Mouse (Mus musculus): ENCODE data around the gene Gatm. TPM values are rescaled to one million over a fixed set of nuclear protein-coding genes. Genes with fewer than 3 reads are reported as not detected.

The Gatm gene
- polyA plus RNA-seq, 1 experiment from 2014 or later = 21.5 TPM

- WGBS = 92% methylated on average over 16 of the region's 16 CpGs
Measured at GRCm38 (mm10) chr2:122595461-122595860, 15.6 kb downstream of the Gatm start.

GRCm38 (mm10) chr2:122591213-122591612 is 19.9 kb downstream of the Gatm start:
- no peak overlapping the region for H3K4me3 ChIP-seq
- H3K27me3 ChIP-seq (ENCODE audit: low read depth, poor library complexity, severe bottlenecking) = no peaks in the 10 kb centered on the region
- no peak for DNase-seq (ENCODE audit: low spot score)
- WGBS = 74% methylated on average over 2 of the region's 2 CpGs
- H3K4me1 ChIP-seq = 0 out of 2 replicates have a peak, but pooled peaks cover 5% of the 10 kb centered on the region
- no peaks in the 10 kb centered on the region for H3K9me3 ChIP-seq (replicated peaks)
- H3K27ac ChIP-seq (replicated peaks) = no peak overlapping the region
- H3K36me3 ChIP-seq = no peaks in the 10 kb centered on the region

More at GRCm38 (mm10) chr2:122595461-122595860, 15.6 kb downstream of the Gatm start:
- Histone ChIP-seq H3K27me3 (ENCODE audit: low read depth, poor library complexity, severe bottlenecking) (no peaks in the 10 kb centered on the region), H3K27ac (replicated peaks) (no peak overlapping the region), H3K36me3 (no peaks in the 10 kb centered on the region), H3K4me1 (0 out of 2 replicates have a peak, but pooled peaks cover 5% of the 10 kb centered on the region), H3K9me3 (replicated peaks) (no peaks in the 10 kb centered on the region), H3K4me3 (no peak overlapping the region)
- DNase-seq (ENCODE audit: low spot score) = no peak

DNA sequence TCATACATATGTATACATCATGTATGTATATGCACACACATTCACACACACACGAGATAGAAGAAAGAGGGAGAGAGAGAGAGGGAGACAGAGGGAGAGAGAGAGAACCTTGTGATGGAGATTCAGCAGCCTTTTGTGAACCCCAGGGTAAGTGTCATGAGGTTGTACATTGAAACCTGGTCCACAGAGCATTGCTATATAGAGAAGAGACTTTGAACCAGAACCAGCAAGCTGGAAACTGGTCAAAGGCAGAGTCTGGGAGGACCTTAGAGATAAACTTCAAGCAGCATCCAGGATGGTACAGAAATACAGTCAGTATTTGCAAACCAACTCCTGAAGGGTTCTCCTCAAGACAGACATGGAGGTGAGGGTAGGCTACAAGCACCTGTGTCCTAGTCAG is 20.8 kb downstream of the Gatm start:
- DNase-seq (ENCODE audit: low spot score) = no peak
- Histone ChIP-seq H3K4me1 (0 out of 2 replicates have a peak, but pooled peaks cover 5% of the 10 kb centered on the region), H3K27me3 (ENCODE audit: low read depth, poor library complexity, severe bottlenecking) (no peaks in the 10 kb centered on the region), H3K36me3 (no peaks in the 10 kb centered on the region), H3K27ac (replicated peaks) (no peak overlapping the region), H3K9me3 (replicated peaks) (no peaks in the 10 kb centered on the region), H3K4me3 (no peak overlapping the region)
- 82% methylated on average over 1 of the region's 1 CpGs for WGBS

GRCm38 (mm10) chr2:122587861-122588519 is 23.1 kb downstream of the Gatm start:
- Histone ChIP-seq H3K36me3 (no peaks in the 10 kb centered on the region), H3K4me1 (0 out of 2 replicates have a peak, but pooled peaks cover 5% of the 10 kb centered on the region), H3K4me3 (no peak overlapping the region), H3K9me3 (replicated peaks) (no peaks in the 10 kb centered on the region), H3K27me3 (ENCODE audit: low read depth, poor library complexity, severe bottlenecking) (no peaks in the 10 kb centered on the region), H3K27ac (replicated peaks) (no peak overlapping the region)
- no peak for DNase-seq (ENCODE audit: low spot score)
- WGBS = 87% methylated on average over 8 of the region's 8 CpGs

GRCm38 (mm10) chr2:122586258-122586657 is 24.8 kb downstream of the Gatm start:
- no peak for DNase-seq (ENCODE audit: low spot score)
- H3K36me3 ChIP-seq = no peaks in the 10 kb centered on the region
- no peaks in the 10 kb centered on the region for H3K4me1 ChIP-seq
- no peaks in the 10 kb centered on the region for H3K27me3 ChIP-seq (ENCODE audit: low read depth, poor library complexity, severe bottlenecking)
- no peak overlapping the region for H3K27ac ChIP-seq (replicated peaks)
- whole genome bisulfite sequencing = 66% methylated on average over 3 of the region's 3 CpGs
- no peaks in the 10 kb centered on the region for H3K9me3 ChIP-seq (replicated peaks)
- no peak overlapping the region for H3K4me3 ChIP-seq

DNA sequence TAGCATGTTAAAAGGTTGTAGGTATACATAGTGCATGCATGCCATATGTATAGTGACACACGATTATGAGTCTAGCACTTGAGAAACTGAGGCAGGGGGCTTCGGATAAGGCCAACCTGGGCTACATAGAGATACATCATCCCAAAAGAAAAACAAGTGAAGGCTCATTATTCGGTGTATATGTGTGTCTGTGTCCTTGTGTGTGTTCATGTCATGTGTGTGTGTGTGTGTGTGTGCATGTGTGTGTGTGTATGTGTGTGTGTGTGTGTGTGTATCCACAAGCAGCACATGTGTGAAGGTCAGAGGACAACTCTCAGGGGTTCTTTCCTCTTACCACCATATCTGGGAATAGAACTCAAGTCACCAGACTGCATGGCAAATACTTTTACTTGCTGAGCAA is 28.8 kb downstream of the Gatm start:
- H3K36me3 ChIP-seq = no peaks in the 10 kb centered on the region
- H3K4me3 ChIP-seq = no peak overlapping the region
- DNase-seq (ENCODE audit: low spot score) = no peak
- no peaks in the 10 kb centered on the region for H3K9me3 ChIP-seq (replicated peaks)
- H3K27ac ChIP-seq (replicated peaks) = no peak overlapping the region
- no peaks in the 10 kb centered on the region for H3K4me1 ChIP-seq
- H3K27me3 ChIP-seq (ENCODE audit: low read depth, poor library complexity, severe bottlenecking) = no peaks in the 10 kb centered on the region
- 92% methylated on average over 3 of the region's 3 CpGs for WGBS

- WGBS = 77% methylated on average over 3 of the region's 3 CpGs
- H3K36me3 ChIP-seq = no peaks in the 10 kb centered on the region
- H3K27ac ChIP-seq (replicated peaks) = no peak overlapping the region
- H3K4me3 ChIP-seq = no peak overlapping the region
- H3K4me1 ChIP-seq = no peaks in the 10 kb centered on the region
- no peak for DNase-seq (ENCODE audit: low spot score)
- no peaks in the 10 kb centered on the region for H3K27me3 ChIP-seq (ENCODE audit: low read depth, poor library complexity, severe bottlenecking)
- no peaks in the 10 kb centered on the region for H3K9me3 ChIP-seq (replicated peaks)
Measured at GRCm38 (mm10) chr2:122581361-122582017, 29.6 kb downstream of the Gatm start.

DNA sequence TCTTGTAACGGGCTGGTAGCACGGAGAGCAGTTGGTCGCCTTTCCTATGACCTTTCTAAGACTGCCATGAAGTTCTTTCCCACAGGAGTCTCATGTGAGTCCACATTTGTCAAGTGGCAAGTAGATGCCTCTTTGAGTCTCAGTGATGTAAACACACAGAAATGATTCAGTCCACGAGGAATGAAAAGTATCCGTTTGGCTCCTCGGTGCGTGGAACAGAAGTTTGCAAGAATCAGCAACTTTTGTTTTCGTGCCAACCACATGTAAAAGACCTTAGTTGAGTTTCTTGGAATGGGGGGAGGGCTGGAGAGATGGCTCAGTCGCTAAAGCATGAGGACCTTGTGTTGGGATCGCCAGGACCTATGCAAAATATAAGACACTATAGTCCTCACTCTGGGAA is 30.7 kb downstream of the Gatm start:
- Histone ChIP-seq H3K27me3 (ENCODE audit: low read depth, poor library complexity, severe bottlenecking) (no peaks in the 10 kb centered on the region), H3K9me3 (replicated peaks) (no peaks in the 10 kb centered on the region), H3K4me1 (no peaks in the 10 kb centered on the region), H3K27ac (replicated peaks) (no peak overlapping the region), H3K4me3 (no peak overlapping the region), H3K36me3 (no peaks in the 10 kb centered on the region)
- 81% methylated on average over 10 of the region's 10 CpGs for WGBS
- DNase-seq (ENCODE audit: low spot score) = no peak

DNA sequence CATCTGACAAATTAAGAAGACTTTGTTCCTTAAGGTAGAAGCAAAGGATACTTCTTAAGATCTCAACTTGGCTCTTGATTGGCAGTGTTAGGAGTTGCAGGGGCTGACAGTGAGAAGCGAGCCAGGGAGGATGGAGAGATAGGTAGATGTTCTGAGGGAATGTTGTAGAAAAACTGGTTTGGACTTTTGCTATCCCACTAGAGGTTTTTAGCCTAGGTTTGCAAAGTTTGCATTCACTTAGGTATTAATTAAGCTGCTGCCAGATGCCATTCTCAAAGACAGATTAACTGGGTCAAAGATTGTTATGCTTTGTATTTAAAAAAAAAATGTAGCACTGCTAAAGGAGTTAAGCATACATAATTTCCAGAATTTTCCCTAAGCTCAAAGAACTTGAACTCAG is 33.8 kb downstream of the Gatm start:
- no peak for DNase-seq (ENCODE audit: low spot score)
- H3K4me1 ChIP-seq = no peaks in the 10 kb centered on the region
- WGBS = 82% methylated on average over 1 of the region's 1 CpGs
- no peaks in the 10 kb centered on the region for H3K27me3 ChIP-seq (ENCODE audit: low read depth, poor library complexity, severe bottlenecking)
- no peaks in the 10 kb centered on the region for H3K9me3 ChIP-seq (replicated peaks)
- no peak overlapping the region for H3K27ac ChIP-seq (replicated peaks)
- H3K4me3 ChIP-seq = no peak overlapping the region
- no peaks in the 10 kb centered on the region for H3K36me3 ChIP-seq

- DNase-seq (ENCODE audit: low spot score) = no peak
- Histone ChIP-seq H3K36me3 (no peaks in the 10 kb centered on the region), H3K27ac (replicated peaks) (no peak overlapping the region), H3K4me1 (no peaks in the 10 kb centered on the region), H3K4me3 (no peak overlapping the region), H3K27me3 (ENCODE audit: low read depth, poor library complexity, severe bottlenecking) (no peaks in the 10 kb centered on the region), H3K9me3 (replicated peaks) (no peaks in the 10 kb centered on the region)
- WGBS = 70% methylated on average over 5 of the region's 5 CpGs
Measured at GRCm38 (mm10) chr2:122576295-122576694, 34.8 kb downstream of the Gatm start.

DNA sequence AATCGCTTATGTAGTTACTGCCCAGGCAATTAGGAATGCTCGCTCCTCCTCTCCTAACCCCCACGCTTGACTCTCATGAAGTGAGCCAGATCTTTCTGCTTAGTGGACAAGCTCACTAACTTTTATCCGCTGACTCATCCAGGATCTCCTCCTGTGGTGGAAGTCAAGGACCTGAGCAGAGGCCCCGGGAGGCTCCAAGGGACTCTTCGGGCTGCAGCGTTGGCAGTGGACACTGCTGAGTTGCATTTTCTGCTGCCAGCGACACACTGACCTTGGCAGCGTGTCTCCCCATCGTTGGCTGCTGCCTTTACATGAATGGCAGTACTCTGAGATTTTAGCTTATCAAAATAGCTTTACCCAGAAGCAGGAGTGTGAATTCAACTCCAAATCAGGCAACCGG is 35.6 kb downstream of the Gatm start:
- Histone ChIP-seq H3K27ac (replicated peaks) (no peak overlapping the region), H3K27me3 (ENCODE audit: low read depth, poor library complexity, severe bottlenecking) (no peaks in the 10 kb centered on the region), H3K9me3 (replicated peaks) (no peaks in the 10 kb centered on the region), H3K36me3 (no peaks in the 10 kb centered on the region), H3K4me1 (no peaks in the 10 kb centered on the region), H3K4me3 (no peak overlapping the region)
- 86% methylated on average over 11 of the region's 11 CpGs for WGBS
- no peak for DNase-seq (ENCODE audit: low spot score)

DNA sequence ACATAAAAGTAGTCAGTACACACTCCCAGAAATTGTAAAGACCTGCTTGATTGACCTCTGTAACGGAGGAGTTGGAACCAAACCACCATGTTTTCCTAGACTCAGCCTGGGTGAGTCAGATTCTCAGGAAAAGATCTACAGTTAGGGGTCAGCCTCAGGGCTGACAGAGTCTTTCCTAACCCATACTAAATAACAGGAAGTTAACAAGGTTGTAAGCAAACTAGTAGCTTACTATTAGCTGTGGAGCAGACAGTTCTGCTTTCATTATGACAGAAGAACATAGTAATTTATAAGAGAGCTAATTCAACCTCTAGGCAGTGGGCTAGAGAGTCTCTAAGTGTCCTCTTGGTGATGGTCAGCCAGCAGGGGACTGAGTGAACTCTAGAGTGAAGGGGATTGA is 38.7 kb downstream of the Gatm start:
- H3K4me3 ChIP-seq = no peak overlapping the region
- 82% methylated on average over 1 of the region's 1 CpGs for WGBS
- no peak for DNase-seq (ENCODE audit: low spot score)
- no peaks in the 10 kb centered on the region for H3K9me3 ChIP-seq (replicated peaks)
- H3K4me1 ChIP-seq = no peaks in the 10 kb centered on the region
- H3K27ac ChIP-seq (replicated peaks) = no peak overlapping the region
- no peaks in the 10 kb centered on the region for H3K27me3 ChIP-seq (ENCODE audit: low read depth, poor library complexity, severe bottlenecking)
- H3K36me3 ChIP-seq = no peaks in the 10 kb centered on the region

DNA sequence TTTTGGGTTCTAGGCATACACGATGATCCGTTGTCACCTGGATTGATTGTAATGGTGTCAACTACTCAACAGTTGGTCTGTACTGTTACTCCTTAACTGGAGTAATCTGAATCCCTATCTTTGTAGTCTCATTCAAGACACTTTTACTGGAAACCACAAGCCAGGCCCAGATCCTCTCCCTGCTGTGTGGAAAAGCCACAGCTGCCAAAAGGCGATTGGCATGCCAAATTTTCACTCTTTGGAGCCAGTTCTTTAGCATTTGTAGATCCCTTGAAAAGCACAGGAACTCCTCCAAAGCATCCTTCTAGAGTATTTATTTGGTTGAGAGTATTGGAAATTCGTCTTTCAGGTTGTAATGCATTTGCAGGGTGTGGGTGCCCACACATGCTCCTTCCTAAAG is 39.8 kb downstream of the Gatm start:
- Histone ChIP-seq H3K4me1 (no peaks in the 10 kb centered on the region), H3K36me3 (no peaks in the 10 kb centered on the region), H3K4me3 (no peak overlapping the region), H3K9me3 (replicated peaks) (no peaks in the 10 kb centered on the region), H3K27me3 (ENCODE audit: low read depth, poor library complexity, severe bottlenecking) (no peaks in the 10 kb centered on the region), H3K27ac (replicated peaks) (no peak overlapping the region)
- no peak for DNase-seq (ENCODE audit: low spot score)
- WGBS = 81% methylated on average over 4 of the region's 4 CpGs
